Mouse (Mus musculus): ENCODE results near the gene Tff1. TPM values are rescaled to one million over a fixed set of nuclear protein-coding genes. Genes with fewer than 3 reads are reported as not detected.

The Tff1 gene
- total and polyA plus RNA-seq, 3 experiments = not detected

GRCm38 (mm10) chr17:31187370-31187769 lies 22.3 kb upstream of the Tff1 start:
- Histone ChIP-seq H3K36me3 (ENCODE audit: control insufficient read depth, insufficient read depth, low read length) (no peaks in the 10 kb centered on the region), H3K9ac (ENCODE audit: low read depth, low read length) (no peak overlapping the region), H3K4me1 (ENCODE audit: control insufficient read depth, insufficient read depth, low read length) (no peaks in the 10 kb centered on the region), H3K79me2 (replicated peaks; ENCODE audit: control insufficient read depth, insufficient read depth, low read length) (no peaks in the 10 kb centered on the region), H3K27me3 (ENCODE audit: control insufficient read depth, insufficient read depth, low read length) (no peaks in the 10 kb centered on the region), H3K27ac (no peak overlapping the region), H3K4me3 (no peak overlapping the region)
- peak; percentile 64 to 65 for DNase-seq
- intact Hi-C loops (cut with DNase I) = loop anchor here (1.0 kb wide), 2 partner anchors 49 to 176 kb away; no protein-coding TSS in a partner anchor
- 13% methylated on average over 4 of the region's 4 CpGs for WGBS
- TF ChIP-seq POLR2A (IDR thresholded peaks at IDR 0.05; ENCODE audit: insufficient read depth, low read depth, low read length) = no peak
- TF ChIP-seq CTCF (IDR thresholded peaks at IDR 0.05) = peak; percentile 97
- TF ChIP-seq EP300 (IDR thresholded peaks at IDR 0.05; ENCODE audit: insufficient read depth, low read depth, low read length) = 0 out of 2 replicates have a peak, but pooled peaks have one; percentile 29

GRCm38 (mm10) chr17:31184269-31184990 lies 19.4 kb upstream of the Tff1 start:
- 70% methylated on average over 12 of the region's 12 CpGs for WGBS
- Histone ChIP-seq H3K4me3 (no peak overlapping the region), H3K79me2 (replicated peaks; ENCODE audit: control insufficient read depth, insufficient read depth, low read length) (no peaks in the 10 kb centered on the region), H3K27ac (no peak overlapping the region), H3K27me3 (ENCODE audit: control insufficient read depth, insufficient read depth, low read length) (no peaks in the 10 kb centered on the region), H3K36me3 (ENCODE audit: control insufficient read depth, insufficient read depth, low read length) (no peaks in the 10 kb centered on the region), H3K4me1 (ENCODE audit: control insufficient read depth, insufficient read depth, low read length) (no peaks in the 10 kb centered on the region), H3K9ac (ENCODE audit: low read depth, low read length) (no peak overlapping the region)
- intact Hi-C loops (cut with DNase I) = no loop called here
- TF ChIP-seq POLR2A (IDR thresholded peaks at IDR 0.05; ENCODE audit: insufficient read depth, low read depth, low read length) = no peak
- TF ChIP-seq EP300 (IDR thresholded peaks at IDR 0.05; ENCODE audit: insufficient read depth, low read depth, low read length) = no peak
- no peak for TF ChIP-seq CTCF (IDR thresholded peaks at IDR 0.05)
- no peak for DNase-seq

DNA sequence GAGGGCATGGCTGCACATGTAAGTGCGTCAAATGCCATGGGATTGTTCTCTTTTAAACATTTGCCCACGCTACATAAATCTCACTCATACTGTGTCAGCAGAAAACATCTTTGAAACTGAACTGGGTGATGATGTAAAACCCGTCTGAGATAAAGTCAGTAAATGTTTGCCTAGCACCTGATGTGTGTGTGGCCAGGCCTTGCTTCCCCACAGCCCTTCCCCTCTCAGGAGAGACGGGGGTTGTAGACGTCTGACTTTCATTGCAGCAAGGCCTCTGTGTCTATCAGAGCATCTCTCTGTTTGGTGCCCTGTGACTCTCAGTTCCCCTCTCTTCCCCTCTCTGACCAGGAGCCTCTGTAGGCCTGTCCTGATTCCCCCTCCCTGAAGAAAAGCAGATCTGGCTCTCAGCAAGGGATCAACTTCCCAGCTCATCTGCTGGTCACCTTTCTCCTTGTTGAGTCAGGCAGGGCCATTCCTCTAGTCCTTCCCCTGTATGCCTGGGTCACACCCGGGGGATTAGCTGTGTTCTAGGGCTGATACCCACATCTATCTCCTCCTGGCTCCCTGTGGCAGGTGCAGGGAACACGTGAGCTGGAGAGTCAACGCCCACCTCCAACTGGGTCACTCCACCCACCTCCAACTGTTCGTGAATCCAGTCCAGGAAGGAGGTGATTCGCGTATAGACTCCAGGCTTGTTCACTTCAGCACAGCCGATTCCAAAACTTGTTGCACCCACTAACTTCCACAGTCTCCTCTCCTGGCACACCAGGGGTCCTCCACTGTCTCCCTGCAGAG lies 18.3 kb upstream of the Tff1 start:
- 63% methylated on average over 12 of the region's 12 CpGs for WGBS
- H3K79me2 ChIP-seq (replicated peaks; ENCODE audit: control insufficient read depth, insufficient read depth, low read length) = no peaks in the 10 kb centered on the region
- no peak overlapping the region for H3K27ac ChIP-seq
- no peaks in the 10 kb centered on the region for H3K4me1 ChIP-seq (ENCODE audit: control insufficient read depth, insufficient read depth, low read length)
- DNase-seq = no peak
- TF ChIP-seq CTCF (IDR thresholded peaks at IDR 0.05) = no peak
- H3K4me3 ChIP-seq = no peak overlapping the region
- intact Hi-C loops (cut with DNase I) = no loop called here
- no peak overlapping the region for H3K9ac ChIP-seq (ENCODE audit: low read depth, low read length)
- H3K36me3 ChIP-seq (ENCODE audit: control insufficient read depth, insufficient read depth, low read length) = no peaks in the 10 kb centered on the region
- no peaks in the 10 kb centered on the region for H3K27me3 ChIP-seq (ENCODE audit: control insufficient read depth, insufficient read depth, low read length)

DNA sequence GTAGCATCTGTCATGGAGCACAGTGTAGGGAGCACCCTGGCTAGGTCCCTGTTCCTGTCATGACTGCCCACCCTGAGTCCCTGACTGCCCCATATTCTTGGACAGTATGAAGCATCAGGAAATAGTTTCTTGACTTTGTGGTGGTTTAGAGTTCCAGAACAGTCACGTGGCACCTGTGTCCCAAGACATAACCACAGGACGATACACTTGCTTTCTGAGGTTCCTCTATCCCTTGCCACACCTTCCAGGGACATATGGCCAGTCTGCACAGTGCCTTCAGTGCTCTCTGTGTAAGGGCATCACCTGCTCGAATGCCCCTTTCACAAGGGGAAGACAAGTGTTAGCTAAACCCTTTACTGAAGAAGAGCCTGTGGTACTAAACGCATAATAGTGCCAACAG lies 16.4 kb upstream of the Tff1 start:
- Histone ChIP-seq H3K36me3 (ENCODE audit: control insufficient read depth, insufficient read depth, low read length) (no peaks in the 10 kb centered on the region), H3K4me3 (no peak overlapping the region), H3K79me2 (replicated peaks; ENCODE audit: control insufficient read depth, insufficient read depth, low read length) (no peaks in the 10 kb centered on the region), H3K27me3 (ENCODE audit: control insufficient read depth, insufficient read depth, low read length) (no peaks in the 10 kb centered on the region), H3K4me1 (ENCODE audit: control insufficient read depth, insufficient read depth, low read length) (no peaks in the 10 kb centered on the region), H3K27ac (no peak overlapping the region), H3K9ac (ENCODE audit: low read depth, low read length) (no peak overlapping the region)
- DNase-seq = no peak
- intact Hi-C loops (cut with DNase I) = no loop called here
- 81% methylated on average over 4 of the region's 4 CpGs for WGBS
- TF ChIP-seq EP300 (IDR thresholded peaks at IDR 0.05; ENCODE audit: insufficient read depth, low read depth, low read length) (no peak), CTCF (IDR thresholded peaks at IDR 0.05) (no peak), POLR2A (IDR thresholded peaks at IDR 0.05; ENCODE audit: insufficient read depth, low read depth, low read length) (no peak)

DNA sequence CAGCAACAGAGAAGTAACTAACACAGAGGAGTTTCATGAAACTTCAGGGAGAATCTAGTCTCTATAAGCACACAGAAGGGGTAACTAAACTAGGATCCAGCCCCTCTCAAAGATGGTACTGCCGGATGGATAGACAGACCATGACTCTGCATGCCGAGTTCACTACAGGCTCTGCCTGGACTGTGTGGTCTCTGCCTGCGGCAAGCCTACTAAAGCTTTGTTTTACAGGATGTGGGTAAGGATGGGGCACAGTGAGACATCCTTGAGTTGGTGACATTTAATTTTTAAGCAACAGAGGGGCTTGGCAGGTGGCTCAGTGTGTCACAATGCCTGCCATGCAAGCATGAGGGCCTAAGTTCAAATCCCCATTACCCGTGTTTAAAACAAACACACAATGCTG lies 11.2 kb upstream of the Tff1 start:
- intact Hi-C loops (cut with DNase I) = no loop called here
- TF ChIP-seq POLR2A (IDR thresholded peaks at IDR 0.05; ENCODE audit: insufficient read depth, low read depth, low read length) (no peak), CTCF (IDR thresholded peaks at IDR 0.05) (no peak), EP300 (IDR thresholded peaks at IDR 0.05; ENCODE audit: insufficient read depth, low read depth, low read length) (no peak)
- no peaks in the 10 kb centered on the region for H3K27me3 ChIP-seq (ENCODE audit: control insufficient read depth, insufficient read depth, low read length)

DNA sequence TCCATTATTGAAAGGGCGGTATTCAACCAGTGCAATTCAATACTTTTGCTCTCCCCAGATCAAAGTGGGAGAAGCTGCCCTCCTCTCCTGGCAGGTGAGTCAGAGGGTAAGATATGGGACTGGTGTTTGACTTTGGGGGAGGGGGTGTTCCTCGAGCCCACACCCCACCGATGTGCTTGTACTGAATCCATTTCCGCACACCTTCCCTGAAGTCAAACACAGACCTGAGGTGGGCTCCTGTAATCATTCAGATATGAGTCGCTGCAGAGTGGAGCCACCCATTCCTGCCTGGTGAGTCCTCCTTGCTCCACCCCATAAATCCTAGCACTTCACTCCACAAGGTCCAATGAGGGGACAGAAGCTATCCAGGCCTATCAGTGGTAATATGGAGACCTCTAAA lies 4.7 kb upstream of the Tff1 start:
- TF ChIP-seq CTCF (IDR thresholded peaks at IDR 0.05) (no peak), EP300 (IDR thresholded peaks at IDR 0.05; ENCODE audit: insufficient read depth, low read depth, low read length) (no peak), POLR2A (IDR thresholded peaks at IDR 0.05; ENCODE audit: insufficient read depth, low read depth, low read length) (no peak)
- H3K27me3 ChIP-seq (ENCODE audit: control insufficient read depth, insufficient read depth, low read length) = no peaks in the 10 kb centered on the region
- H3K4me1 ChIP-seq (ENCODE audit: control insufficient read depth, insufficient read depth, low read length) = no peaks in the 10 kb centered on the region
- no peak overlapping the region for H3K4me3 ChIP-seq
- WGBS = 82% methylated on average over 5 of the region's 5 CpGs
- H3K79me2 ChIP-seq (replicated peaks; ENCODE audit: control insufficient read depth, insufficient read depth, low read length) = no peaks in the 10 kb centered on the region
- intact Hi-C loops (cut with DNase I) = no loop called here
- no peak overlapping the region for H3K27ac ChIP-seq
- no peaks in the 10 kb centered on the region for H3K36me3 ChIP-seq (ENCODE audit: control insufficient read depth, insufficient read depth, low read length)
- DNase-seq = no peak
- no peak overlapping the region for H3K9ac ChIP-seq (ENCODE audit: low read depth, low read length)

More for the DNA sequence above, 11.2 kb upstream of the Tff1 start:
- no peak overlapping the region for H3K27ac ChIP-seq
- H3K9ac ChIP-seq (ENCODE audit: low read depth, low read length) = no peak overlapping the region
- H3K36me3 ChIP-seq (ENCODE audit: control insufficient read depth, insufficient read depth, low read length) = no peaks in the 10 kb centered on the region
- no peak overlapping the region for H3K4me3 ChIP-seq
- no peaks in the 10 kb centered on the region for H3K4me1 ChIP-seq (ENCODE audit: control insufficient read depth, insufficient read depth, low read length)
- H3K79me2 ChIP-seq (replicated peaks; ENCODE audit: control insufficient read depth, insufficient read depth, low read length) = no peaks in the 10 kb centered on the region
- 90% methylated on average over 4 of the region's 4 CpGs for WGBS
- DNase-seq = no peak

Data from heart, adult 2 months (tissue).